Mouse (Mus musculus) cerebellum, postnatal 10 days (tissue): ENCODE data around the gene Nck1.

Experiments used
- DNase-seq, 2 experiments: peaks; one replicate each; pipeline ENCODE4 v3.0.0; 2021; ENCODE audit warnings: mixed read lengths in 2 of 2

The Nck1 gene

DNA sequence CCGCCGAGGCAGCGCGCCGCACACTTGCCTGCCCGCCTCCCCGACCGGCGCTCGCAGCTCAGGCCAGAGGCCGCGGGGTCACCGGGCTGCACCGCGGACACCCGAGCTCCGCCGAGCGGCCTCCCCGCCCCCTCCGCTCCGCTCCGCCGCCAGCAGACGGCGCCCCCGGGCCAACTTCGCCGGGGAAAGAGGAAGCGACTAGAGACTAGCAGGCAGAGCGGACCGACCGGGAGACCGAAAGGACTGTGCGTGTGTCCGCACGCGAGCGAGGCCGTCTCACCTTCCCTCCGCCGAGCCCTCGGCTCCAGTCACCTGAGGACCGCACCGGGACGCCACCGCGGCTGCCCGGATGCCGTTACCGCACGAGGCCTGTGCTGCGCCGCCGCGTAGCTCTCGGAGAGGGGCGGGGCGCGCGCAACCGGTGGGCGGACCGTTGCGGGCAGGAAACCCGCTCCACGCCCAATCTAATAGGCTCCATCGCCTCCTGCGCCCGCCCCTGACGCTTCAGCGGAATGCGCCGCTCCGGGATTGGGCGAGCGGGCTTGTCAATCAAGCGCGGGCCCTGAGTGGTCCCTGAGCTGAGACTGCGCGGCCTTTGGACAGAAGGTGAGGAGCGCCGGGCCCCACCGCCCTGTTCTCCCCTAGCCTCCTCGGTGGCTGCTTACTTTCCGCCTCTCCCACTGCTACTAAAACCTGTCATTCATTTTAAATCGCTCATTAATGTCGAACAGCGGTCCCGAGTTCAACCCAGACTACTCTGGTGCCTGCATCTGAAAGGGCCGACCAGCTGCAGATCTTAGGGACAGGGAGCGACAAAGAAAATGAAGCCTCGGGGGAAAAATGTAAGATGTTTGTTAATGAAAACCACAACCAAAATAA lies at the start of gene Nck1:
TSS of gene Nck1 (minus strand) at position 420 of the 879 bp plus-strand sequence.
- peak; percentile 100 for DNase-seq

DNA sequence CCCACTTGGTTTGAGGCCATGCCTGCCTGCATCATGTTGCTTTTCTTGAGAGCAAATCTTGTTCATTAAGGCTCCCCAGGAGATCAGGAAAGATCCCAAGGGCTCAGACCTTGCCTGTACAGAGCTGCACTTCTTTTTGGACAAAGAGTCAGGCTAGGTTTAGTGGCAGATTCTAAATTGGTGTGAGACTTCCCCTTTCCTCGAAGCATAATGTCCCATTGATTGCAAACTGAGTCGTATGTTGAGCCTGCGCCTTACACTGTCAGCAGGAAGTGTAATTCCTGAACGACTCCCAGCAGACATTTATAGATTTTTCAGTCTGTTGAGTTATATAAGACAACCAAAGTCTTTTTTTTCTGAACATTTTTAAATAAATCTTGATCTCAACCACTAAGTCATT lies 44.5 kb upstream of the Nck1 start:
- DNase-seq = no peak

DNA sequence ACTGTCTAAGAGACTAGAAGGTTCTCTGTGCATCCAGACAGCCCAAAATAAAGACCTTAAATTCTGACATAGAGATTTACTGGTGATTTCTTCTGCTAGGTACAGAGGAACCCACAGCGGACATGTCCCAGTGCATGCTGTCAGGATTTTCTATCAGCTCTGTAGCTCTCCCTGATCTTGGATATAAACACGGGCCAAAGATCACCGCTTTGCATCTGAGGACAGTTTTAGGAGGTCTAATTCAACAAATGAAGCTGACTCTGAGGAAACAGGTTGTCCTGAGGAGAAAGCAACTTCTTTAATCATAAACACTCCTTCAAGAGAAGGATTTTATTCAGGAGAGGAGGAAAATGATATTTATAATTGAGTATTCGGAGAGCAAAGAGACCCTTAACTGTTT lies 38.1 kb upstream of the Nck1 start:
- DNase-seq = no peak

DNA sequence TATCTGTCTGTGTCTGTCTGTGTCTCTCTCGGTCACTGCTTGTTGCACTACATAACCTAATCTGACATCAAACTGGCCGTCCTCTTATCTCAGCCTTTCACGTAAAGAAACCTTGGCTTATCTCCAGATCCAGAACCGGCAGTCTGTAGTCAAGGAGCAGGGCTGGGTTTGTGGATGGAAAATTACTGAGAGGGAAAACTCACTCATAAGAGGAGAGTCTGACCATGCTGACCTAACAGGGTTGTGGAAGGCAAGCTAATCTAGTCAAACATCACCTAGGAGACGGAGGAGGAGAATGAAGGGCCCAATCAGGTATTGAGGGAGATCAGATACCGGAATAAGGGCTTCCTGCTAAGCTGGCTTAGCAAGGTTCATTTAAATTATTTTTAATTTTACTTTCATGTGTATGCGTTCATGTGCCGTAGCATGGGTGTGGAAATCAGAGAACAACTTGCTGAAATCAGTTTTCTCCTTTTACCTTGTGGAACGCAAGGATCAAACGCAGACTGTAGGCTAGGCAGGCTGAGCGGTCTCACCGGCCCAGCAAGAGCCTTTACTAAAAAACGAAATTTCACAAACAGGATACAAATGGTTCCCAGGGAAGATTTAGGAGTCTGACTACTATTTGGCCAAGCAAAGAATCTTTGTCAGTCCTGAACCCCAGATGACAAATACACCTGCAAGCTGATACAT lies 37.1 kb upstream of the Nck1 start:
- DNase-seq = peak in 1 of 2 experiments; percentile 35

DNA sequence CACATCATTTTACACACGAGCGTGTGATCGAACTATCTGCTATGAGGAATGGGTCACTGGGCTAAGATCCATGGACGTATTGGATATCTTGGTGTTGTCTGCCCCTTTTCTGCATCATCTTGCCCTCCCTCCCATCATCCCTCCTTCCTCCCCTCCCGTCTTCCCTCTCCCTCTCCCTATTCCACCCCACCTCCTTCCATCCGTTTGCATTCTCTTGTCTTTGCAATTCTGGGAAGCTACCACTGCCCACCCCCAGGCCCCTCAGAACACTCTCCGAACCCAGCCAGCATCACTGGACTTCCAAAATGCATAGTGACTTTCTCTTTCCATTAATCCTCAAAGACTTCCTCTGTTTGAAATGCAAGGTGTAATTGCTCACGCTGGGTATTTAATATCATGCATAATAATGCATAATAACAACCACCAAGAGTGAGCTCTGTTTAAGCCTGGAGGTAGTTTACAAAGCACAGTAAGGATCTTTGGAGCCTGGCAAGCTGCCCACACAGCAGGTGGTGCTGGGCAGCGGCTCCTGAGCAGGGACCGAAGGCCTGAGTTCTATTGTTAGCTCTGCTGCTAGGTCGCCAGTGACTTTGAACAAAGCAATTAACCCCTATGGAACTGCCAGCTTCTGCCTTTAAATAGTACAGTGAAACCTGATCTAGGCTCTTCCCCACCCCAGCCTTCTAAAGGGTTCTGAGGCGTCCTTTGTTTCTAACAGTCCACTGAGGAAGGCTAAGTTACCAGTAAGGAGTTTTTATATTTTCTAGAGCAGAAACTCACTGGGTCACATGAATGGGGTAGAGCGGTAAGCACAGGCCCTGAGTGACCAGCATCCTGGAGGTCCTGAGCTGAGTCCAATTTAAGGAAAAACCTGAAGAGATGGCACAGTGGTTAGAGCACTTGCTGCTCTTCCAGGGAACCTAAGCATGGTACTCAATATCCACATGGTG lies 35.9 kb upstream of the Nck1 start:
- peak; percentile 71 to 73 for DNase-seq

DNA sequence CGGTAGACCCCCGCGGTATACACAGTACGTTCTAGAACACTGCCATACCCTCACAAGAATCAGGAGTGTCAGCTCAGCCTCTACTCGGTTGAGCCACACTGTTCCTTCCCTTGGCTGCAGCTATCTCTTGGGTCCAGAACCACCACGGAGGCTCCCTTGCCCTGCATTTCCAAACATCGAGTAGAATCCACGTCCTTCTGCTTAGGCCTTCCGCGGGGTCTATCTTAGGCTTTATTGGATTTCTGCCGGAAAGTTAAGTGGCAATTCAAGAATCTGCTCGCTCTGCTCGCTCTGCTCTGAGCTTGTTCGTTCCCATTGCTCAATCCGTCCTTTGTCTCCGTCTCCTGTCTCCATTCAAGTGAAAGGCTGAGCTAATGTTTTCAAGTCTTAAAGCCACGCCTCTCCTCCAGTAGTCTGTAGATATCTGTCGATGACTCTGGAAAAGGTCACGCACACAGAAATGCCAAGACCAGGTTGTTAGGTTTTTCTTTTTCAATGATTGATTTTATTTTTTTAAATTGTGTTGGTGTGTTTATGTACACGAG lies 34.3 kb upstream of the Nck1 start:
- no peak for DNase-seq

DNA sequence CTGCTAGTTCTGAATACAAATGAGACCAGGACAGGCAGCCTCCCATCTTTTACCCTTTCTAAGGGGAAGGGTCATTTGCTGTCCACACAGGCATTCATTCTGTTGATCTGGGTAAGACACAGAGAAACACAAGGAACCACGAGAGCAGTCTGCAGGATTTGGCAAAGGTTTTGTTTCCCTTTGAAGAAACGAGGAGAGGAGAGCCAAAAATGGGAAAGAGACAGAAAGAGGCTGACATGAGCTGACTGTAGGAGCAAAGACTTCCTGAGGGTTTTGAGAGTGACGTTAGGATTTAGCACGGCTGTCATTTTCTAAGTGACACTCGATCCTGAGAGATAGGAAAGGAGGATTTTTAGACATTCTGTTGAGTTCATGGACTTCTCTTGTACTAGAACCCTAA lies 28.0 kb upstream of the Nck1 start:
- peak; percentile 33 to 51 for DNase-seq

DNA sequence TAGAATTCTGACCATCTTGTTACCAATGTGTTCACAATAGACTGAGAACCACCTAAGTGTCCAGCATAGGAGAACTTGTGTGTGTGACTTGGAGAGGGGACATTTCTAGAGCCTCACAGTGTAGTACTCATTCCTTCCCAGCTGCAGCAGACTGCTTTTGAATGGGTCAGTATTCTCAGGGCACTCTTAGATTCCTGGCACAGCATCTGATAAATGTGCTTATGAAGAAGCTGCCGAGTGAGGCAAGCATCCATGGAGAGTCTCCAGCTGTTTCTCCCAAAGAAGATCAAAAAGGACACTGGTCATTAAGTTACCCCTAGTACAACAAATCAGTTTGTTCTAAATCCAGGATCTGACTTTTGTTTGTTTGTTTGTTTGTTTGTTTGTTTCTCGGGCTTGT lies 27.4 kb upstream of the Nck1 start:
- DNase-seq = no peak

DNA sequence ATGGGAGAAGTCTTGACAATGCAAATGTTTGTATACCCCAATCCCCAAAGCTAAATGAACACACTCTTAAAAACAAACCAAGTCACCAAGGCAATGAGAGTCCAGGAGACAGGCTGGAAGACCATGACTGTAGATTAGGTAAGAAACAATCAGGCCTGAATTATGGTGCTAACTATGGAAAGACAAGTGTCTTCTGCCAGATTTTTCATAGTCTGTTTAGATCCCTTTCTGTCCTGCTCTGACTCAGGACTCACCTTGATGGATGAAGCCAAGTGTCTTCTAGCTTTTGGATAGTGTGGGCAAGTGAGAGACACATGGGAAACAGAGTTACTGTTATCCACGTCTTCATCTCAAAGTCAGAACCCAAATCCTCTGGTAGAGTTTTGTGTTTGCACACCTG lies 25.6 kb upstream of the Nck1 start:
- no peak for DNase-seq

DNA sequence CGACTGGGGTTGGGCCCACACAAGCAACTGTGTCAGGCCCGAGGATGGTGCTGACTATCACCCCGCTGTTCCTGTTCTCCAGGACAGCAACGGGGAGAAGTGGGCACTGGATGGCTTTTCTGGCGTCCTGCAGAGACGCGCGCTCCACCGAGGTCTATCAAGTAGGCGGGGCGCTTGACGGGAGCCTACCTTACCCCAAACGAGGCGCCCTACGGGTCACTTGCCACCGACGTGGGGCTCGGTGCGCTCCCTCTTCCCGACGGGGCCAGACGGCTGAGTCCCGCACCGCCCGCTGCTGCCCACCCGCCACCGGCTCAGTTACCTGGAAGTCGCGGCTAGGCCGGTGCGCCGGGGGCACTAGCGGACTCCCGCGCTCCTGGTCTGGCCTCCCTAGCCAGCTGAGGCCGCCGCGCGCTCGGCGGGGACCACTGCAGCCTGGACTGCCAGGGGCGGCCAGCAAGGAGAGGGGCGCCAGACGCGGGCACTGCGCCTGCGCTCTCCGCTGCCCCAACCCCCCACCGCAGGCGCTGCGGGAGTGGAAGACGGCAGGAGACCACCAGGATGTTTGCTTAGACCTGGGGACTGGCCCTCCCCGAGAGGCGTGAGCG lies 24.8 kb upstream of the Nck1 start, which contains the start of gene Slc35g2:
TSS of gene Slc35g2 (minus strand) at position 465 of the 608 bp plus-strand sequence.
- DNase-seq = peak; percentile 78 to 79

DNA sequence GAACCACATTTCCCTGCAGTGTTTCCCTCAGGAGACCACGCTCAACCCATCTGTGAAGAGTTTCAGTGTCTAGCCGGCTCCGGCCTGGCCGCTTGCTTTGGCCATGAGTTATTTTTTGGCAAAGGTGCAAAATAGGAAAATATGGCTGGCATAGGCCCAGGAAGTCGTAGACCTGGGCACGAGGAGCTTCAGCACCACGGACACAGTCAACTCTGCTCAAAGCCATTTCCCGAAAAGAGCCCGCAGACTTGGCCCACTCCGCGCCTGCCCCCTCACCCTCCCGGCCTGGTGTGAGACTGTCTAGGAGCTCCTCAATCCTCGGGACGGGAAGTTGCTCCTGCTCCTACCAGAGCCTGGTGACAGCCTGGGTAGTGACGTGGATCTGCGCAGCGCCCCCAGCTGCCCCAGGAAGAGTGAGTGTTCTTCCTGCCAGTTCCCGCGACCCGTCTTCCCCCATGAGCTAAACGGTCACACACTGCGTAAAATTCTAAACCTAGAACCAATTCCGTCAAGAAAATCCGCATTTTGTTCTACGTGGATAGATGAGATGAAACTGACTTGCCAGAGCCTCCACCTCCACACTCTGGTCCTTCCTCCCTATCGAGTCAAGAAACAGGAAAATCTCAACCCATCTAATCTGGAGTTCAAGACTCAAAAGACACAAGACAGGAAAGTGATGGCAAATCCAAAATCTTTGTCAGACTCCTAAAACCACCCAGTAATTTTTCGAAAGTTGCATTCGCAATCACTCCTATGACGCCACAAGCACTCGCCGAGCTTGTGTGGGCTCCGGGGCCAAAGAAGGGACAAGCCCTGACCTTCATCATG lies 24.1 kb upstream of the Nck1 start:
- DNase-seq = peak; percentile 87 to 88

DNA sequence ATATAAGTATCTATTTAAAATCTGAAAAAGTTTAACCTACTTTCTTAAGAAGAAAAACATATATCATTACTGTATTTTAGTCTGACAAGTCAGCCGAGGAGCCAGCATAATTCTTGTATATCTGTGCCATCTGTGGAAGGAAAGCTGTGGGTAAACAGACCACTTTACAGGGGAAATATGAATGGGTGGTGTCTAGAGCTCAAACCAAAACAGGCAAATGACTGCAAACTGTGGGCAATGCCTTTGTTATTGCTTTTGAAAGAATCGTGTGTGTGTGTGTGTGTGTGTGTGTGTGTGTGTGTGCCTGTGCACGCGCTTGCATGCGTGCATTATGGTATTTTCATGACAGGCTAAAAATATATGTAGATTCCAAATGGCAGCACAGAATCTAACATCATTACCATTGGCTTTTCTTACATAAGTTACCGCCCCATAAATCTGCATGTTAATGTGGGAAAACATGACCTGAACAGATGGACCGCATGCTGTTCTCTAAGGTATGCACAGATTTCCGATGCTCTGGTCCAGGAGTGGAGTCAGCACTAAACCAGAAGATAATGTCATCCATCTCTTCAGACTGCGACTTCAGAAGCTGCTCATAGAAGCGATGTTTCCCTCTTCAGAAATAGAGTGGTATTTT lies 14.4 kb upstream of the Nck1 start:
- DNase-seq = peak; percentile 60 to 63

DNA sequence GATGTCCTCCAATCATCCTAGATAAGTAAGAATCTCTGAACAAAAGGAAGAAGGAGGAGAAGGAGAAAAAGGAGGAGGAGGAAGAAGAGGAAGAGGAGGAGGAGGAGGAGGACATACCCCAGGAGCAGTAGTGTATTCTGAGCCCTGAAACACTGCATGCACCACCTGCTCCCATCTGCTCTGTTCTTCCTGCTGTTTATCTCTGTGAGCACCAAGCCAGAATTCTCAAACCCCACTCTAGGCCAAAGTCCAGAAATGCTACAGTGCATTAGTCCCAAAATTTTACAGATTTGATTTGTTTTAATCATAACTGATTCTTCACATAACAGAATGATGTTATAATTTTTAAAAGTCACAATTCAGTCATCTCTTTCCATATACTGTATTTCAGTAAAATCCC lies 13.1 kb upstream of the Nck1 start:
- DNase-seq = peak; percentile 66 to 72

DNA sequence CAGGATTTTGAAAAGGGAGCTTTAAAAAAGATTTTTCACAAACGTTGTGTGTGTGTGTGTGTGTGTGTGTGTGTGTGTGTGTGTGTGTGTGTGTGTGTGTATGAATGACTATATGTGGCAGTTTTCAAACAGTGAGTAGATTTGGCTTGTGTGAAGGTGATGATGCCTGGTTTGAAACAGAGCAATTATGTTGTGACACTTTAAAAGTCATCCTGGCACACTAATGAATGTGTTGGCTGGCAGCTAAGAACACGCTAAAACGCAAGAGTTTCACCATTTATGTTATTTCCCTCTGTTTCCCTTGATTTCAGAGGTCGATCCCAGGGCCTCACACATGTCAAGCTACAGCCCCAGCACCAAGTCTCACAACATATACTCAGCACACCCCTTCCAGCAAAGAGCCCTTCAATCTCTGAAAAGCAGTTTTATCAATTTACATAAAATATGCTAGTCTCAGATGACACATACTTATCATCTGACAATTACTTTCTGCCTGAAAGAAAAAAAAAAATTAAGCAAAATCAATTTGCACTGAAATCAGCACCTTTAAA lies 12.2 kb upstream of the Nck1 start:
- no peak for DNase-seq

DNA sequence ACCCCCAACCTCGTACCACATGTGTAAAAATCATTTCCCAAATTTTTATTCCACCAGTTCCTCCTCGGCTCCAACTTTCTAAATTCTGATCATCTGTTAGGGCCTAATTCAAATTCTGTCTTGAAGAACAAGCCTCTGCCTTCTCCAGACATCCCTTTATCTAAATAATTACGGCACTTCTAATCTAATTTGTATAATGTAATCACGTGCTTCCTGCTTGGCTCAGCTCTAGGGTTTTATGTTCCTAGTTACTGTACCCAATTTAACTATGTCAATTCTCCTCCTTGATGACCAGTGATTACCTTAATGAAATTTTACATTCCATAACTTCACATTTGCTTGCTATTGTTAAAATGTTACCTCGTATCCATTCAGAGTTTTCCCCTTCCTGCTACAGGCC lies 9.8 kb upstream of the Nck1 start:
- no peak for DNase-seq

DNA sequence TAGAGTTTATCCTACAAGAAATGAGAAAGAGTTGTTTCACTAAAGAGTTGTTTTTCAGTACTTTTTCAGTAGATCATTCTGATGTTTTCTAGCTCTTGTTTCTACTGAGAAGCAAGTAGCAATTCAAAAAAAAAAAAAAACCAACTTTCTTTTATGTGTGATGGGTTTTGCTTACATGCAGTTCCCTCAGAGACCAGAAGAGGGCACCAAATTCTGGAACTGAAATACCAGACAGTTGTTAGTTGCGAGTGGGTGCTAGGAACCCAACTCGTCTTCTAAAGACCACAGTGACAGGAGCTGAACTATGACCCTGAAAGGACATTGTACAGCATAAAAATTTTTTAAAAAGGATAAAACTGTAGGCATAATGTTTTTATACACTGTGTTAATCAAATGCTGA lies 2.4 kb upstream of the Nck1 start:
- peak; percentile 50 to 68 for DNase-seq

DNA sequence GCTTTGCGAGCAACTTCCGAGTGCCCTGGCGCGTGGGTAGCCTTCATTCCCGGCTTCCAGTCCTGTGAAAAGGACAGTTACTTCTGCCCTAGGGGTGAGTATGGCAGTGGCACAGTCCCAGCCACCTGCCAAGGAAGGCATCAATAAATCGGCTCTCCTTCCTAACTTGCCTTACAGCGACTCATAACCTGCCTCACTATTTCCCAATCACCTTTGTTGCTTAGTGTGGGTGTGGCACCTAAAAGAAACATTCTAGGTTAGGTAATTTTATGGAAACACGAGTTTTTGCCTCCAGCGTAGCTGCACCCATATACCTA lies 618 bp upstream of the Nck1 start:
- peak in 1 of 2 experiments; percentile 60 for DNase-seq

DNA sequence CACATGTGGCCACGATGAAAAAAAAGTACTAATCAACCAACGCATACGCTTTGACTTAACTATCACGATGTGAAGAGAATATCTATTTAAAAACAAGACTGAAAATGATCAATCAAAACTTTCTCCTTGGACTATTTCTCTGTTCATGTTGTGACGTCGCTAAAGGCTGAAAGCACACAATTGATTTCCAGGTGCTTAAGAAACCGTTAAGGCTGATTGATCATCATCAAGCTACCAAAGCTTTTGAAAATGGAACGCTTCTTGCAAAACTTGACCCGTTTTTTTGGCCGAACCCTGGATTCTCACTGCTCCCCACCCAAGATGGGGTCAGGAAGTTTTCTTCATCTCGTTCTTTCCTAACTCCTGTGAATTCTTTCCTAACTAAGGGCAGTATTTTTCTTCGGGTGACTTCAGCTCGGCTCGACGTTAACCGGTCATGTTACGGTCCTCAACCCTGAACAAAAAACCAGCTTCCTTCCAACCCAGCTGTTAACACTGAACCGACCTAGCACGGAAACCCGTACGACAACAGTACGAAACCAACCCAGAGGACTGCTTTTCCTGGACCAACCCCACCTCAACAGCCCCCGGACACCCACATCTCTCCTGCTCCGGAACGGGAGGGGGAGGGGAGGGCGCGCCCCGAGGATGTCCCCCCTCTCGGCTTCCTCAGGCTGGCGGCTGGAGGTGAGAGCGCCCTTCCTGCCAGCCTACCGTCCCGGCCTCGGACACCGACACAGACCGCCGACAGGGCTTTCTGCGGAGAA lies 803 bp downstream of the Nck1 start:
- peak in 1 of 2 experiments; percentile 84 for DNase-seq

DNA sequence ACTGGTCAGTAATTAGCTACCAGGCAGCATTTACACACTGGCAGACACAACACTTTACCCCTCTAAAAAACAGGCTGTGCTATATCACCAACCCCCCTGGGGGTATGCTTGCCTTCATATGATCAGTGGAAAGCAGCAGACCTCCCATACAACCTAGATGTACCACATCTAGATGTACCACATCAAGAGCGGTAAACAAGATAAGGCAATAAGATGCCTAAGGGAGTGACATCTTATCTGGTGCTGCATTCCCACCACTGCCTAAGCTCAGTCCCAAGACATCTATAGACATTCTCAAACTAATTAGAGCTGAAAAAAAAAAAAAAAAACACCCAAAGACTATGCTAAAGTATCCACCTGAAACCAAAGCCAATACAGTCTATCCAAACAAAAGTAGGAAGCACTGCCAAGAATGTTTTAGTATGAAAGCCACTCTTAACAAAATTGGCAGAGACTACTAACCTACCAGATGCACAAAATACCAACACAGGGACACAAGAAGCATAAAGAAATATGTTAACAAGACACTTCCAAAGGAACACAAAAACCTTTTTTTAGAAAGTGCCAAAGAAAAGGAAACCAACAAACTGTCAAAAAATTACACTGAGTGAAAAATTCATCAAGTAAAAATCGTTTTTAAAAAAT lies 10.2 kb downstream of the Nck1 start:
- no peak for DNase-seq
